Mouse (Mus musculus) cerebellum, adult 9-10 months (tissue): ENCODE data around the gene Thoc3.

Experiments used
- DNase-seq: peaks from one replicate; pipeline ENCODE4 v3.0.0; 2022

The Thoc3 gene

GRCm38 (mm10) chr13:54439912-54440311, 28.7 kb downstream of the Thoc3 start:
- no peak for DNase-seq

- DNase-seq = no peak
These were observed 29.8 kb downstream of the Thoc3 start for GRCm38 (mm10) chr13:54438814-54439213.

GRCm38 (mm10) chr13:54437083-54437482, 31.6 kb downstream of the Thoc3 start:
- DNase-seq = no peak

GRCm38 (mm10) chr13:54436666-54437065, 32.0 kb downstream of the Thoc3 start:
- DNase-seq = no peak

DNA sequence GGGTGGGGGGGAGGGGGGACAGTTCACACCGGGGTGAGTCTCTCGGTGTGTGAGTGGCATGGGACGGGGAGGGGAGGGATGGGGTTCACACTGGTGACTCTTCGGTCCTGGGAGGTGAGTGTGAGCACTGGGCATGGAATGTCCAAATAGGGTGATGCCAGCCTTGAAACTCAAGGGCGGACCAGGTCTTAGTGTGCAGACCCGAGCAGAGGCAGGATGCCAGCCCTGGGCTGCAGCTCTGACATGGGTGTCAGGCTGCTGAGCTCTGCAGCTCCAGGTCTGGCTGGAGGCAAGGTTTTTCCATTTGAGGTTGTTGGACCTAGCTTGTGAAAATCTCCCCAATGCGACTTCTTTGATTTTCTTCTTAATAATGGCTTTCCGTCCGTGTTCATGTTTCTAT, 37.5 kb downstream of the Thoc3 start:
- DNase-seq = no peak

- no peak for DNase-seq
These were observed 38.6 kb downstream of the Thoc3 start for GRCm38 (mm10) chr13:54430051-54430450.

DNA sequence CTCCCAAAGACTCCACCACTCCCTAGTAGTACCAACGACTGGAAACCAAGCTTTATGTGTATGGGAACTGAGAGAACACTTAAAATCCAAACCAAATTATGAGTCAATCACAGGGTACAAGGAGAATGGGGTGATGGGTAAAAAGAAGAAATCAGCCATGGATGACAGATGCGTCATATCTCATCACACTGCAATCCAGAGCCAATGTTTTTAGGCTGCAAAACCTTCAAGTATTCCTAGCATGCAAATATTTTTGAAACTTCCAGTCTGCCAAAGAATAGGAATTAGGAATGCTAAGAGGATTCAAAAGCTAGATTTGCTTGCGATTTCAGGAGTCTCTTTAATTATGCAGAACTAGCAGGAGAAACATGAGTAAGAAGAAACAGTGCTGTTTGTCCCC, 39.9 kb downstream of the Thoc3 start:
- DNase-seq = no peak

- DNase-seq = no peak
These were observed 41.6 kb downstream of the Thoc3 start for GRCm38 (mm10) chr13:54426781-54427655.

DNA sequence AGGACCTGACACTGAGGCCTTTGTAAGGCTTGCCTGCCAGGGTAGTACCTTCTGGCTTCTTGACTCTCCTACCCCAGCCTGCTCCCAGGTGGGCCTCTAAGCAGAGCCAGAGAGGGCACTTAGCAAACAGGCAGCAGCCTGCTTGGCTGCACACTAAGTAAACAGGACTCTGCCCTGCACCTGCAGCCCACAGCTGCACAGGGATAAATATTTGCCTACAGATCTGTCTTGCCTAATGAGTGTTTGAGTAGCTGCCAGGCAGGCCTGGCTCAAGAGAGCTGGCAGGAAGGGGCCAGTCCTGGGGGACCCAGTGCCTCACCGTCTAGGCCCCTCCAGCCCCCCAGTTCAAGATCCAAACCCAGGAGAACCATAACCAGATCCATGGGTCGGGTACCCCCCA, 43.4 kb downstream of the Thoc3 start:
- DNase-seq = no peak

DNA sequence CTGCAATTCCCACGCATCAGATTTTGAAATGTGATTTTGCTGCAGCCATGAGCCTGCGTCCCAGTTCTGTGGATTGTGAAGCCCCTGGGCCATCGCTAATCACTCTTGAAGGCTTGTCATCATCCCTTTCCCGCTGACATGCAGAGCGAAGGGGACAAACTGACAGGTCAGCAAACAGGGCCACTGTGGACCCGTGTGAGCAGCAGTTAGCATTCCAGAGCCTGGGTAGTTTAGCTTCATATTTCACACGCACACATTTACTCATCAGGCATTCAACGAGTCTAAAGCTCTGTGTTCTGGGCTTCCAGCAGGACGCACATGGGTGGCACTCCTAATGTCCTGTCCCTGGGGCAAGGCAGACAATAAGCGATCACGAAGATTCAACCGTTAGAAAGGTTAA, 48.4 kb downstream of the Thoc3 start:
- DNase-seq = no peak

DNA sequence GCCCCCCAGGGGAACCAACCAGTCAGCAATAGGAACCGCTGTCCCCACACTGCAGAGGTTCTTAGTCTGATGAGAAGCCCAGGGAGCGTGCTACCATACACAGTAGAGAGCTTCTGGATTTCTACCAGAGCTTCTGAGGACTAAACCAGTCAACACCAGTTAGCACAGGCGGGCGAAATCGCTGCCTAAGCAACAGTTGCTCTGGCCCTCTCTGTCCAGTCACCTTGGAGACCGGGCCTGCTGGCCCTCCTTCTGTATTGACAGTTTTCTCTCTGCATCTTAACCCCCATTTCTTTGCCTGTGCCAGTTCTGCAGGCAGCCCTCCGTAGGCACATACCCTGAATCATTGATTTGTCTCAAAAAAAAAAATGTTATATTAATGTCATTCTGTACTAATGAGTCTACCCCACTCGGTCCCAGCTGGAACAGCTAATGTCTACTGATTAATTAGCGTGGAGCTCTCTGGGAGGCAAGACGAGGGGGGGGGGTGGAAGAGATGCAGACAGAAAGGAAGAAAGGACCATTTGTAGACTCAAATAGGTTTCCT, 49.8 kb downstream of the Thoc3 start:
- no peak for DNase-seq

DNA sequence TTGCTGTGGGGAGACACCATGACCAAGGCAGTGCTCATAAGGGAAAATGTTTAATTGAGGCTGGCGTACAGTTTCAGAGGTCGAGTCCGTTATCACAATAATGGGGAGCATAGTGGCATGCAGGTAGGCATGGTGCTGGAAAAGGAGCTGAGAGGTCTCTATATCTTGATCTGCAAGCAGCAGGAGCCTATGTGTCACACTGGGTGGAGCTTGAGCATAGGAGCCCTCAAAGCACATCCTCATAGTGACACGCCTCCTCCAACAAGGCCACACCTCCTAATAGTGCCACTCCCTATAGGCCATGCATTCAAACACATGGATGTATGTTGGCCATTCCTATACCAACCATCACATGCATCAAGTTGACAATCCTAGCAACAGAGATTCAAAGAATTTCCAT, 53.6 kb downstream of the Thoc3 start:
- DNase-seq = no peak

DNA sequence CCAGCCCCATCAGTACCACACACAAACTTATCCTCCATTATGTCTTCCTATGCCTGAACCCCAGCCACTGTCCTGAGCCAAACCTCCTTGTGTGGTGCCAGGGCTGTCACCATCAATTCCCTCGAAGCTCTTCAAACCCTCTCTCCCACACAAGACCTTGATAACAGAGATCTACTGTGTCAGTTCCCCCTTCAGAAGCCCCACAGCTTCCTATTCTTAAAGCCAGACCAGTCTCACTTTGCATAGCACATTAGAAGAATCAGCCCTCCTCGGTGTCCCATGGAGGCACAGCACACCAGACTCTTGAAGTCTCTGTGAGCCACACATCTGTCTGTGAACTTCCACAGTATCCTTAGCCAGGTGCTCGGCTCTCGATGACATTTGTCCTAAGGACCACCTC, 55.9 kb downstream of the Thoc3 start:
- no peak for DNase-seq

- DNase-seq = no peak
These were observed 56.4 kb downstream of the Thoc3 start for GRCm38 (mm10) chr13:54412236-54412635.

- DNase-seq = no peak
These were observed 57.0 kb downstream of the Thoc3 start for GRCm38 (mm10) chr13:54411656-54412055.
